Mouse (Mus musculus) liver, embryonic 12.5 days (tissue): ENCODE measurements around the gene Cntd1. TPM values are rescaled to one million over a fixed set of nuclear protein-coding genes. Genes with fewer than 3 reads are reported as not detected.

Experiments
- ATAC-seq: fragments of 200-750 bp; cut with Nextera tagmentation; 2 replicates; pipeline ENCODE4 v1.8.0; 2017; ENCODE audit warnings: moderate number of reproducible peaks, mild to moderate bottlenecking, moderate library complexity
- H3K27ac ChIP-seq: fragments of 300-500 bp; sonication (generic); 2 replicates; pipeline ENCODE4 v1.5.1; 2016; ENCODE audit warnings: mild to moderate bottlenecking
- H3K27me3 ChIP-seq: fragments of 300-500 bp; sonication (generic); replicated peaks from 2 replicates; pipeline ENCODE4 v1.6.1; 2016; ENCODE audit warnings: mild to moderate bottlenecking, moderate library complexity
- H3K36me3 ChIP-seq: fragments of 300-500 bp; sonication (generic); 2 replicates; pipeline ENCODE4 v1.6.1; 2016; ENCODE audit warnings: mild to moderate bottlenecking, moderate library complexity
- H3K4me1 ChIP-seq: fragments of 300-500 bp; sonication (generic); 2 replicates; pipeline ENCODE4 v1.6.1; 2016
- H3K4me2 ChIP-seq: fragments of 300-500 bp; sonication (generic); 2 replicates; pipeline ENCODE4 v1.6.1; 2016; ENCODE audit warnings: mild to moderate bottlenecking, moderate library complexity
- H3K4me3 ChIP-seq: fragments of 300-500 bp; sonication (generic); 2 replicates; pipeline ENCODE4 v1.5.1; 2016; ENCODE audit warnings: mild to moderate bottlenecking, moderate library complexity
- H3K9ac ChIP-seq: fragments of 300-500 bp; sonication (generic); 2 replicates; pipeline ENCODE4 v1.6.1; 2016; ENCODE audit warnings: mild to moderate bottlenecking, moderate library complexity
- H3K9me3 ChIP-seq: fragments of 300-500 bp; sonication (generic); replicated peaks from 2 replicates; pipeline ENCODE4 v1.6.1; 2016; ENCODE audit warnings: mild to moderate bottlenecking, moderate library complexity
- WGBS: fragments of 180-500 bp; shearing (Covaris S2); methylation state at CpG from one replicate; pipeline ENCODE4 v1.1.7; 2016; ENCODE audit not compliant: insufficient replicate concordance; 5-methylcytosine and 5-hydroxymethylcytosine counted together
- polyA plus RNA-seq: library from polyadenylated mRNA; unstranded; fragments of >200 nt; fragmentation: Nextera tagmentation; extraction: Ambion mirVana; gene quantifications from 2 replicates; pipeline ENCODE4 v1.2.1, GENCODE M21; 2016

The Cntd1 gene
- polyA plus RNA-seq, 1 experiment from 2014 or later: 0.74 TPM

- H3K36me3 ChIP-seq: no peaks in the 10 kb centered on the region
- no peak overlapping the region for H3K4me3 ChIP-seq
- 38% methylated on average over 4 of the region's 4 CpGs for WGBS
Measured at GRCm38 (mm10) chr11:101245071-101245470, 33.7 kb upstream of the Cntd1 start.

DNA sequence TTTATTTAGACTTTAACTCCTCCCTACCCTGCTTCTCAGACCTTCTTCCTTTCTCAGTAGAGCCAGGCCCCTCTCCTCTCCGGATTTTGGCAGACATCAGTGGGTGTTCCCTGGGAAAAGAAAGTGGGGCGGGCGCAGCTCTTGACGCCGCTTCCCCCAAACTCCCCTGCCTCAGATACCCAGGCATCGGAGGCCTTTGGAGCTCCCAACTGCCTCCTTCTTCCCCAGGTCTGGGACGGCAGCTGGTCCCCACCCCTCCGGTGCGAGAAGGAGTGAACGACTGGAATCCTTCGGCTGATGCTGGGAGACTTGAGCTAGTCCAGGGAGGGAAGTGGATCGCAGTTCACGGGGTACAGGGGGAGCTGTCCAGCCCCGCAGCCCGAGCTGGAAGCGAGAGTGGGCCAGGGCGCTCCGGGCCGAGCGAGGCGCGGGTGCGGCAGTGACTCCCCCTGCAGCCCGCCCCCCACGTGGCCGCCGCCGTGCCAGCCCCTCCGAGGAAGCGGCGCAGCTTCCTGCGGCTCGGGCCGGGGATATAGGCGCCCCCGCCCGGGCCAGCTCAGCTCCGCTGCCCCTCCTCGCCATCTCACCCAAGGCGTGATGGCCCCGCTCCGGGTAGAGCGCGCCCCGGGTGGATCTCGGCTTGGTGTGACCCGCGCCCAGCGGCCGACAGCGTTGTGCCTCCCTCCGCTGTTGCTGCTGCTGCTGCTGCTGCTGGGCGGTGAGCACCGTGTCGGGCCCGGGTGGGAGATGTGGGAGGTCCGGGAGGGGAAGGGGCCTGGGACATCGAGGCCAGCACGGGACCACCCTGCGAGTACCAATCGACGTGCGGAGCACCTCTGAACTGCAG, 32.7 kb upstream of the Cntd1 start, which contains the start of gene Ramp2:
Ramp2 (plus strand) TSS at position 174 of the 847 bp plus-strand sequence.
- peak within 1 kb of the TSS; percentile 55 for H3K9ac ChIP-seq
- H3K36me3 ChIP-seq: no peaks in the 10 kb centered on the region
- H3K27me3 ChIP-seq: peaks cover 78% of the 10 kb centered on the region
- WGBS: 1% methylated on average over 60 of the region's 63 CpGs
- peak within 1 kb of the TSS; percentile 70 for H3K4me2 ChIP-seq
- no peak for ATAC-seq
- H3K4me3 ChIP-seq: peak within 1 kb of the TSS; percentile 50
- peaks cover 38% of the 10 kb centered on the region for H3K4me1 ChIP-seq
- peak within 1 kb of the TSS; percentile 17 for H3K27ac ChIP-seq
- H3K9me3 ChIP-seq: no peaks in the 10 kb centered on the region

More at GRCm38 (mm10) chr11:101245071-101245470, 33.7 kb upstream of the Cntd1 start:
- no peak for ATAC-seq
- H3K9me3 ChIP-seq: no peaks in the 10 kb centered on the region
- H3K4me1 ChIP-seq: peaks cover 38% of the 10 kb centered on the region
- H3K9ac ChIP-seq: no peak overlapping the region
- no peak overlapping the region for H3K27ac ChIP-seq
- H3K27me3 ChIP-seq: peaks cover 79% of the 10 kb centered on the region
- H3K4me2 ChIP-seq: peak overlapping the region; percentile 70; the same call in 1 of the 2 replicates

GRCm38 (mm10) chr11:101246702-101247012, 32.2 kb upstream of the Cntd1 start:
- H3K27ac ChIP-seq: peak overlapping the region; percentile 16; the same call in 1 of the 2 replicates
- 0 out of 2 replicates have a peak, but pooled peaks have one; percentile 13 for ATAC-seq
- H3K4me1 ChIP-seq: peaks cover 38% of the 10 kb centered on the region
- H3K9me3 ChIP-seq: no peaks in the 10 kb centered on the region
- peaks cover 72% of the 10 kb centered on the region for H3K27me3 ChIP-seq
- peak overlapping the region; percentile 50 for H3K4me3 ChIP-seq
- peak overlapping the region; percentile 70 for H3K4me2 ChIP-seq
- H3K36me3 ChIP-seq: no peaks in the 10 kb centered on the region
- H3K9ac ChIP-seq: peak overlapping the region; percentile 55
- 5% methylated on average over 7 of the region's 7 CpGs for WGBS

DNA sequence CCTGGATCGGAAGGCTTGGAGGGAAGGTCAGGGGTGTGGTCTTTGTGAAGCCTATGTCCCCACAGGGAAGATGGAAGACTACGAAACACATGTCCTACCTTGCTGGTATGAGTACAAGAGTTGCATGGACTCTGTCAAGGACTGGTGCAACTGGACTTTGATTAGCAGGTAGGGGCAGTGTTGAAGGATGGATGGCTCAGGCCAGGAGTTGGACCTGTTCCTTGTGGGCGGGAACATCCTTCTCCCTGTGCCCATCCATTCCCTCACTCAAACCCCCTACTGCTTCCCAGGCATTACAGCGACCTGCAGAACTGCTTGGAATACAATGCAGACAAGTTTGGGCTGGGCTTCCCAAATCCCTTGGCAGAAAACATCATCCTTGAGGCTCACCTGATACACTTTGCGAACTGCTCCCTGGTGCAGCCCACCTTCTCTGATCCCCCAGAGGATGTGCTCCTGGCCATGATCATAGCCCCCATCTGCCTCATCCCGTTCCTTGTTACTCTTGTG, 31.2 kb upstream of the Cntd1 start:
- no peak for ATAC-seq
- 65% methylated on average over 6 of the region's 6 CpGs for WGBS
- H3K4me1 ChIP-seq: peaks cover 45% of the 10 kb centered on the region
- no peak overlapping the region for H3K27ac ChIP-seq
- H3K27me3 ChIP-seq: peaks cover 63% of the 10 kb centered on the region
- H3K9me3 ChIP-seq: no peaks in the 10 kb centered on the region
- no peak overlapping the region for H3K9ac ChIP-seq
- H3K4me3 ChIP-seq: peak overlapping the region; percentile 50
- H3K36me3 ChIP-seq: no peaks in the 10 kb centered on the region
- H3K4me2 ChIP-seq: peak overlapping the region; percentile 70; the same call in 1 of the 2 replicates

DNA sequence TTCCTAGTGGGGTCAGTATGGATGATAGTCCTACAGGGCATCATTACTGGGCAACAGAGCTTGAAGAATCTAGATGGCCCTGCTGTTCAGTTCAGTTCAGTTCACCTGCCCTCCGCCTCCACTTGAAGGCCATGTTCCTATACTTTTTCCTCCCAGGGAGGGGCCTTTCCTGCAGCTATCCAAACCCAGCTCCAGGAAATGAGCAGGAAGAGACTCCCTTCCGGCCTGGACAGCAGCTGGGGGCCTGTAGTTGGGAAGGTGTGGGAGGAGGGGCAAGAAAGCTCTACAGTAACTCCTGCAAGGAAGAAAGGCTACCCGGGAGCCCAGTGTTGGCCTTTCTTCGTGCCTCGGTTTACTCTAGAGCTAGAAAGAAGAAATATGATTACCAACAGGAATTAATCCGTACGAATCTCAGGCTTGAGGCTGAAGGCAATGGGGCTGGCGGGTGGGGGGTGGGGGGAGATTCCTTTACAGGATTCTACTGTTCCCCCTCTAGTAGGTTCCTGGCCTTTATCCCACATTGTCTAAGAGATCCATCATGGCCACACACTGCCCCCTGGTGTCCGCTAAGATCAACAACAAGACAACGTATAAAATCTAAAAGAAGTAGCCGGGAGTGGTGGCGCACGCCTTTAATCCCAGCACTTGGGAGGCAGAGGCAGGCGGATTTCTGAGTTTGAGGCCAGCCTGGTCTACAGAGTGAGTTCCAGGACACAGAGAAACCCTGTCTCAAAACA, 30.4 kb upstream of the Cntd1 start:
- peaks cover 49% of the 10 kb centered on the region for H3K4me1 ChIP-seq
- H3K36me3 ChIP-seq: no peaks in the 10 kb centered on the region
- H3K9ac ChIP-seq: no peak overlapping the region
- H3K27me3 ChIP-seq: peaks cover 55% of the 10 kb centered on the region
- no peak; the same call in 1 of the 2 replicates for ATAC-seq
- 20% methylated on average over 14 of the region's 14 CpGs for WGBS
- no peaks in the 10 kb centered on the region for H3K9me3 ChIP-seq
- no peak overlapping the region for H3K4me3 ChIP-seq
- H3K27ac ChIP-seq: no peak overlapping the region
- H3K4me2 ChIP-seq: peak overlapping the region; percentile 32; the same call in 1 of the 2 replicates

DNA sequence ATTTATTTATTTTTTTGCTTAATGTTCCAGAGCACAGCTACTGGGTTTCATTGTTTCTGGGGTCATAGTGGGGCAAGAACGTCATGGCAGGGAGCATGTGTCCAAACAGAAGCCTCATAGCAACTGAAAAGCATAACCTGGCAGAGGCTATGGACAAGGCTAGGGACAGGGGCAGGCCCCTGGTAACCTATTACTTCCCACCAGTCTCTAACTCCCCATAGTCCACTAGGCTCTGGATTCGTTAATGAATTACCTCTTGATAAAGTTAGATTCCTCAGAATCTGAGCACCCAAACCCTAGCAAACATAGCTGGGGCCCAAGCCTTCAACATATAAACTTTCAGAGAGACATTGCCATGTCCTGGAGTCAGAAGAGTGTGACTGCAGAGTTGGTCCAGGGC, 27.8 kb upstream of the Cntd1 start:
- ATAC-seq: no peak
- Histone ChIP-seq H3K36me3 (peaks cover 7% of the 10 kb centered on the region), H3K4me1 (peaks cover 51% of the 10 kb centered on the region), H3K4me3 (no peak overlapping the region), H3K27me3 (peaks cover 29% of the 10 kb centered on the region), H3K4me2 (no peak overlapping the region), H3K9me3 (no peaks in the 10 kb centered on the region), H3K9ac (no peak overlapping the region), H3K27ac (no peak overlapping the region)
- 70% methylated on average over 2 of the region's 2 CpGs for WGBS

DNA sequence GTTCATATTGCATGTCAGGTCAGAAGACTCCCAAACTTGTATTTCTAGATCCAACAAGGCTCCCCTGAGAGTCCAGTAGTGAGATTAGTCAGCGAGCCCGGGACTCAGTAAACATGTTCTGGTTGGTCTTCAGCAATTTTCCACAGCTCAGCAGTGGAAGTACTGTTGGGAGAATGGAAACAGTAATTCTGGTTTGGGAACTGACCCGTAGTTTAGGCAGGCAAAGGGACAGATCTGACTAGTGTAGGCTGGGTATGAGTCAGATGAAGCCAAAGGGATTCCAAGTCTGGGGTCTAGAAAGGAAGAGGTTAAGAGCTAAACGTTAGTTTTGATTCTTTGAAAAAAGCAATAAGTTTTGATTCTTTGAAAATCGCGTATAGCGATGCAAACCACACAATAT, 25.9 kb upstream of the Cntd1 start:
- no peak for ATAC-seq
- Histone ChIP-seq H3K9ac (peak overlapping the region; percentile 91), H3K4me3 (peak overlapping the region; percentile 89), H3K36me3 (peaks cover 24% of the 10 kb centered on the region), H3K27ac (peak overlapping the region; percentile 94), H3K4me1 (peaks cover 57% of the 10 kb centered on the region), H3K27me3 (peaks cover 10% of the 10 kb centered on the region), H3K4me2 (peak overlapping the region; percentile 91), H3K9me3 (no peaks in the 10 kb centered on the region)
- 8% methylated on average over 7 of the region's 7 CpGs for WGBS

- H3K27ac ChIP-seq: peak within 1 kb of the TSS; percentile 94
- under 1% methylated on average over 40 of the region's 40 CpGs for WGBS
- peak within 1 kb of the TSS; percentile 91 for H3K4me2 ChIP-seq
- H3K36me3 ChIP-seq: peaks cover 33% of the 10 kb centered on the region
- H3K9me3 ChIP-seq: no peaks in the 10 kb centered on the region
- peak; percentile 87 for ATAC-seq
- H3K4me3 ChIP-seq: peak within 1 kb of the TSS; percentile 89
- H3K9ac ChIP-seq: peak within 1 kb of the TSS; percentile 91
- 0 out of 2 replicates have a peak, but pooled peaks cover 3% of the 10 kb centered on the region for H3K27me3 ChIP-seq
- H3K4me1 ChIP-seq: peaks cover 59% of the 10 kb centered on the region
Measured at GRCm38 (mm10) chr11:101253613-101254389, 25.0 kb upstream of the Cntd1 start, which contains the start of gene Vps25. Vps25 (plus strand) TSS chr11:101253707.

GRCm38 (mm10) chr11:101255826-101256775, 22.7 kb upstream of the Cntd1 start:
- ATAC-seq: no peak
- Histone ChIP-seq H3K9me3 (no peaks in the 10 kb centered on the region), H3K9ac (no peak overlapping the region), H3K27me3 (no peaks in the 10 kb centered on the region), H3K27ac (0 out of 2 replicates have a peak overlapping the region, but pooled peaks have one; percentile 32), H3K4me2 (no peak overlapping the region), H3K36me3 (peaks cover 38% of the 10 kb centered on the region), H3K4me1 (peaks cover 75% of the 10 kb centered on the region), H3K4me3 (no peak overlapping the region)
- 76% methylated on average over 13 of the region's 13 CpGs for WGBS

DNA sequence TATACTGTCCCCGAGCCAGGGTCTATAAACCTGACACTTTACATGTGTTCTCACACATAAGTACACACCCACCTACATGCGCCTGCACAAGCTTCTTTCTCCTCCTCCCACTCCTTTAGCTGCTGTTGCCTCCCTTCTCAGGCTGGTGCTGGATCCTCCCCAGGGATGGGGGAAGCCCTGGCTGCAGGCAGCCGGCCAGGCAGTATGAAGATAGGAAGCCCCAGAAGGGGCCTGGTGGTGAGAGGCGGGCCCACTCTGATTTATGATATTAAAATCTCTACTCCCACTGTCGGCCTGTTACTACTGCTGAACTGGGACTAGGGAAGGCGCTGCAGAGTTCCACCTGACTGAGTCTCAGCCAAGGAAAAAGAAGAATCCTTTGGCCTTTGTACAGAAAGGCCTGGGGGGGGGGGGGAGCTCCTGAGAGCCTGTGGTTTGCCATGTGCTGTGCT, 19.5 kb upstream of the Cntd1 start:
- H3K9ac ChIP-seq: peak overlapping the region; percentile 93
- ATAC-seq: peak; percentile 2; the same call in 1 of the 2 replicates
- H3K4me2 ChIP-seq: peak overlapping the region; percentile 95
- peaks cover 38% of the 10 kb centered on the region for H3K36me3 ChIP-seq
- no peaks in the 10 kb centered on the region for H3K9me3 ChIP-seq
- H3K27ac ChIP-seq: peak overlapping the region; percentile 99
- WGBS: 22% methylated on average over 6 of the region's 6 CpGs
- H3K27me3 ChIP-seq: peaks cover 29% of the 10 kb centered on the region
- H3K4me1 ChIP-seq: peaks cover 93% of the 10 kb centered on the region
- peak overlapping the region; percentile 80 for H3K4me3 ChIP-seq
